Mouse (Mus musculus) MEL (cell line): Measurements from ENCODE around the gene Ppp2r1b. TPM values are rescaled to one million over a fixed set of nuclear protein-coding genes. Genes with fewer than 3 reads are reported as not detected.

Experiments
- DNase-seq: peaks from one replicate; pipeline ENCODE4 v3.0.0; 2011; ENCODE audit warnings: low read depth, low spot score
- H3K27ac ChIP-seq: 2 replicates; pipeline ENCODE4 v1.5.1; 2012; ENCODE audit warnings: low read depth, mild to moderate bottlenecking, control low read depth, low read length, moderate library complexity; ENCODE audit not compliant: control insufficient read depth
- H3K27me3 ChIP-seq, 2 experiments: fragments of 150-350 bp in 1 of 2; sonication (generic) in 1 of 2; 2 replicates each; pipeline ENCODE4 v1.6.1; 2012; ENCODE audit warnings: low read length in 2 of 2, mild to moderate bottlenecking in 2 of 2, improper control_type of control experiment in 1 of 2, moderate library complexity in 1 of 2; ENCODE audit not compliant: insufficient read depth in 2 of 2, control insufficient read depth in 1 of 2
- H3K36me3 ChIP-seq, 2 experiments: 2 replicates each; pipeline ENCODE4 v1.6.1; 2012 to 2014; ENCODE audit warnings: low read length in 2 of 2, improper control_type of control experiment in 1 of 2, inconsistent platforms in 1 of 2, mild to moderate bottlenecking in 1 of 2; ENCODE audit not compliant: insufficient read depth in 2 of 2, control insufficient read depth in 1 of 2
- H3K4me1 ChIP-seq, 2 experiments: fragments of 150-350 bp in 1 of 2; sonication (generic) in 1 of 2; 2 replicates each; pipeline ENCODE4 v1.6.1; 2012; ENCODE audit warnings: low read length in 2 of 2, improper control_type of control experiment in 1 of 2, mild to moderate bottlenecking in 1 of 2; ENCODE audit not compliant: insufficient read depth in 2 of 2, control insufficient read depth in 1 of 2
- H3K4me3 ChIP-seq, 2 experiments: fragments of 150-350 bp in 1 of 2; sonication (generic) in 1 of 2; 2 replicates each; pipeline ENCODE4 v1.5.1; 2012; ENCODE audit warnings: low read depth in 2 of 2, low read length in 2 of 2, mild to moderate bottlenecking in 2 of 2, moderate library complexity in 2 of 2, control low read depth in 1 of 2, improper control_type of control experiment in 1 of 2; ENCODE audit not compliant: control insufficient read depth in 1 of 2, insufficient read depth in 1 of 2
- H3K79me2 ChIP-seq: 2 replicates; pipeline ENCODE4 v1.6.1; 2012; ENCODE audit warnings: mild to moderate bottlenecking, low read length, moderate library complexity; ENCODE audit not compliant: control insufficient read depth, poor library complexity, insufficient read depth
- H3K9ac ChIP-seq: 2 replicates; pipeline ENCODE4 v1.6.1; 2012; ENCODE audit warnings: low read depth, mild to moderate bottlenecking, control low read depth, low read length, moderate library complexity; ENCODE audit not compliant: control insufficient read depth, poor library complexity, severe bottlenecking
- H3K9me3 ChIP-seq: fragments of 150-350 bp; sonication (generic); replicated peaks from 2 replicates; pipeline ENCODE4 v1.6.1; 2012; ENCODE audit warnings: mild to moderate bottlenecking, low read length, improper control_type of control experiment, moderate library complexity; ENCODE audit not compliant: insufficient read depth
- CHD1 ChIP-seq: IDR thresholded peaks from 2 replicates; pipeline ENCODE4 v1.6.1; 2012; ENCODE audit warnings: low read depth, mild to moderate bottlenecking, inconsistent platforms, low read length, improper control_type of control experiment
- E2F4 ChIP-seq: IDR thresholded peaks from 2 replicates; pipeline ENCODE4 v1.6.1; 2011; ENCODE audit warnings: low read depth, low read length, improper control_type of control experiment, borderline replicate concordance
- ELF1 ChIP-seq: IDR thresholded peaks from 2 replicates; pipeline ENCODE4 v1.6.1; 2014; ENCODE audit warnings: low read depth, mild to moderate bottlenecking, inconsistent platforms, low read length, improper control_type of control experiment, moderate library complexity
- ETS1 ChIP-seq: IDR thresholded peaks from 2 replicates; pipeline ENCODE4 v1.6.1; 2012; ENCODE audit warnings: low read depth, mild to moderate bottlenecking, inconsistent platforms, low read length, improper control_type of control experiment, moderate library complexity
- GABPA ChIP-seq: IDR thresholded peaks from 2 replicates; pipeline ENCODE4 v1.6.1; 2012; ENCODE audit warnings: low read depth, mild to moderate bottlenecking, inconsistent platforms, low read length, improper control_type of control experiment, moderate library complexity
- JUND ChIP-seq: IDR thresholded peaks from 2 replicates; pipeline ENCODE4 v1.6.1; 2011; ENCODE audit warnings: low read depth, mild to moderate bottlenecking, improper control_type of control experiment, low read length
- KAT2A ChIP-seq: conservative IDR thresholded peaks from 2 replicates; pipeline ENCODE4 v1.6.1; 2012; ENCODE audit warnings: low read depth, low read length, improper control_type of control experiment, inconsistent platforms
- MAFK ChIP-seq: IDR thresholded peaks from 2 replicates; pipeline ENCODE4 v1.6.1; 2011; ENCODE audit warnings: low read depth, mild to moderate bottlenecking, low read length, improper control_type of control experiment, borderline replicate concordance
- MAX ChIP-seq: IDR thresholded peaks from 2 replicates; pipeline ENCODE4 v1.6.1; 2011; ENCODE audit warnings: low read length, improper control_type of control experiment
- MEF2A ChIP-seq: IDR thresholded peaks from 2 replicates; pipeline ENCODE4 v1.6.1; 2014; ENCODE audit warnings: low read depth, mild to moderate bottlenecking, inconsistent platforms, low read length, improper control_type of control experiment; ENCODE audit not compliant: poor library complexity, insufficient replicate concordance, severe bottlenecking; ENCODE audit errors: extremely low read depth
- MXI1 ChIP-seq: IDR thresholded peaks from 2 replicates; pipeline ENCODE4 v1.6.1; 2011; ENCODE audit warnings: mild to moderate bottlenecking, low read depth, low read length, improper control_type of control experiment
- NELFE ChIP-seq: IDR thresholded peaks from 2 replicates; pipeline ENCODE4 v1.6.1; 2011; ENCODE audit warnings: low read depth, low read length, improper control_type of control experiment
- NRF1 ChIP-seq: IDR thresholded peaks from 2 replicates; pipeline ENCODE4 v1.6.1; 2014; ENCODE audit warnings: low read depth, mild to moderate bottlenecking, inconsistent platforms, low read length, improper control_type of control experiment, moderate library complexity; ENCODE audit not compliant: poor library complexity, insufficient read depth, severe bottlenecking
- POLR2A ChIP-seq, 2 experiments: IDR thresholded peaks; 2 replicates each; pipeline ENCODE4 v1.6.1; 2011 to 2012; ENCODE audit warnings: low read length in 2 of 2, mild to moderate bottlenecking in 2 of 2, control low read depth in 1 of 2, improper control_type of control experiment in 1 of 2, low read depth in 1 of 2, moderate library complexity in 1 of 2; ENCODE audit not compliant: control insufficient read depth in 1 of 2, insufficient read depth in 1 of 2, poor library complexity in 1 of 2
- POLR2AphosphoS2 ChIP-seq: IDR thresholded peaks from 2 replicates; pipeline ENCODE4 v1.6.1; 2011; ENCODE audit warnings: low read length, improper control_type of control experiment
- POLR2AphosphoS5 ChIP-seq: IDR thresholded peaks from 2 replicates; pipeline ENCODE4 v1.6.1; 2012; ENCODE audit warnings: low read depth, borderline replicate concordance, mild to moderate bottlenecking, inconsistent platforms, low read length, moderate library complexity, mixed read lengths
- RAD21 ChIP-seq: IDR thresholded peaks from 2 replicates; pipeline ENCODE4 v1.6.1; 2011; ENCODE audit warnings: mild to moderate bottlenecking, low read depth, low read length, improper control_type of control experiment
- RCOR1 ChIP-seq: IDR thresholded peaks from 2 replicates; pipeline ENCODE4 v1.6.1; 2012; ENCODE audit warnings: low read depth, mild to moderate bottlenecking, inconsistent platforms, low read length, improper control_type of control experiment
- SIN3A ChIP-seq: IDR thresholded peaks from 2 replicates; pipeline ENCODE4 v1.6.1; 2012; ENCODE audit warnings: low read length, improper control_type of control experiment, inconsistent platforms
- SMC3 ChIP-seq: IDR thresholded peaks from 2 replicates; pipeline ENCODE4 v1.6.1; 2011; ENCODE audit warnings: low read depth, low read length, improper control_type of control experiment
- TBP ChIP-seq: IDR thresholded peaks from 2 replicates; pipeline ENCODE4 v1.8.0; 2011; ENCODE audit warnings: low read depth, low read length, improper control_type of control experiment
- TCF12 ChIP-seq: IDR thresholded peaks from 2 replicates; pipeline ENCODE4 v1.6.1; 2014; ENCODE audit warnings: low read depth, mild to moderate bottlenecking, inconsistent platforms, low read length, improper control_type of control experiment, moderate library complexity
- USF2 ChIP-seq, 2 experiments: IDR thresholded peaks; 2 replicates each; pipeline ENCODE4 v1.6.1; 2011 to 2012; ENCODE audit warnings: improper control_type of control experiment in 2 of 2, low read length in 2 of 2, borderline replicate concordance in 1 of 2, inconsistent platforms in 1 of 2, low read depth in 1 of 2, mild to moderate bottlenecking in 1 of 2; ENCODE audit not compliant: insufficient read depth in 1 of 2
- ZC3H11A ChIP-seq: IDR thresholded peaks from 2 replicates; pipeline ENCODE4 v1.6.1; 2012; ENCODE audit warnings: low read depth, mild to moderate bottlenecking, inconsistent platforms, low read length, improper control_type of control experiment
- ZKSCAN1 ChIP-seq: IDR thresholded peaks from 2 replicates; pipeline ENCODE4 v1.6.1; 2012; ENCODE audit warnings: low read depth, mild to moderate bottlenecking, inconsistent platforms, low read length, improper control_type of control experiment, moderate library complexity
- ZMIZ1 ChIP-seq: IDR thresholded peaks from 2 replicates; pipeline ENCODE4 v1.6.1; 2012; ENCODE audit warnings: low read depth, mild to moderate bottlenecking, inconsistent platforms, low read length, improper control_type of control experiment, moderate library complexity
- ZNF384 ChIP-seq: IDR thresholded peaks from 2 replicates; pipeline ENCODE4 v1.6.1; 2012; ENCODE audit warnings: low read depth, mild to moderate bottlenecking, inconsistent platforms, low read length, improper control_type of control experiment
- polyA plus RNA-seq, 2 experiments: library from polyadenylated mRNA; stranded (reverse) in 1 of 2; unstranded in 1 of 2; fragments of >175 nt in 1 of 2; fragments of >200 nt in 1 of 2; gene quantifications; 2 replicates each; pipeline versions ENCODE4 v1.2.1 to v1.2.4; 2012; ENCODE audit warnings: low replicate concordance in 2 of 2, low read depth in 1 of 2; ENCODE audit not compliant: insufficient read length in 2 of 2, insufficient read depth in 1 of 2, missing spikeins in 1 of 2
- total RNA-seq: library from RNA; depleted of rRNA; stranded (reverse); fragments of 300-350 nt; gene quantifications from 2 replicates; pipeline ENCODE4 v1.2.3, GENCODE M21; 2012

Gene Ppp2r1b
- total and polyA plus RNA-seq, 3 experiments, result 67.6 to 101 TPM; not detected in 1

DNA sequence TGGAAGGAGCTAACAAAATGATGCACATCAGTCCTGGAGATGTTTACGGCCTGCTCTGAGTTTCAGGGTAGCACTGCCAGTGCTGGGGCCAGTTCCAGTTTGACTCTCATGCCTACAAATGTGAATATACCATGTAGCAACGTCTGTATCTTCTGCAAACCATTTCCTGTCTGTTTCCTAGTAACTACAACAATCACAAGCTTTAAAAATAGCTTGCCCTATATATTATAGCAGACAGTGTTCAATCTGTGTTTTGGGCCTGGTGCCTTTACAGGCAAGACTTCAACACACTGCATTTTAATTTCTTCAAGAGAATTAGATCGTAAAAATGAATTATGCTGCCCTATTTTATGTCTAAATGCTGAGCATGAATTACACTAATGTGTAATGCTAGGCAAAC is 60.2 kb downstream of the Ppp2r1b start:
- H3K79me2 ChIP-seq, result no peaks in the 10 kb centered on the region
- H3K4me1 ChIP-seq, result peaks cover 6 to 15% of the 10 kb centered on the region in 2 experiments; a peak in 3 of 4 replicates
- H3K27me3 ChIP-seq, result no peaks in the 10 kb centered on the region
- H3K27ac ChIP-seq, result no peak overlapping the region
- no peaks in the 10 kb centered on the region for H3K9me3 ChIP-seq
- no peak overlapping the region for H3K9ac ChIP-seq
- H3K4me3 ChIP-seq, result no peak overlapping the region
- DNase-seq, result no peak
- H3K36me3 ChIP-seq, result peaks cover 12 to 13% of the 10 kb centered on the region in 2 experiments
- no peak for TF ChIP-seq NELFE
- no peak for TF ChIP-seq SMC3
- no peak for TF ChIP-seq TBP
- no peak for TF ChIP-seq MEF2A
- no peak for TF ChIP-seq POLR2A (IDR thresholded peaks at IDR 0.05; ENCODE audit: control insufficient read depth in 1 of 2, insufficient read depth in 1 of 2, low read depth in 1 of 2, low read length in 2 of 2, poor library complexity in 1 of 2)
- no peak for TF ChIP-seq ELF1
- no peak for TF ChIP-seq ZKSCAN1
- no peak for TF ChIP-seq KAT2A
- no peak for TF ChIP-seq JUND
- TF ChIP-seq MAFK, result no peak
- TF ChIP-seq POLR2AphosphoS5, result no peak
- no peak for TF ChIP-seq ZMIZ1
- no peak for TF ChIP-seq POLR2AphosphoS2
- no peak for TF ChIP-seq MAX
- no peak for TF ChIP-seq RAD21
- TF ChIP-seq E2F4, result no peak
- TF ChIP-seq ZNF384, result no peak

GRCm38 (mm10) chr9:50911861-50912515 is 66.9 kb downstream of the Ppp2r1b start:
- Histone ChIP-seq H3K9ac (no peak overlapping the region), H3K27ac (no peak overlapping the region), H3K27me3 (no peaks in the 10 kb centered on the region), H3K4me1 (no peaks in the 10 kb centered on the region; a peak in 1 of 4 replicates), H3K79me2 (no peaks in the 10 kb centered on the region), H3K9me3 (no peaks in the 10 kb centered on the region), H3K36me3 (peaks cover 0 to 4% of the 10 kb centered on the region in 2 experiments; a peak in 2 of 4 replicates), H3K4me3 (no peak overlapping the region)
- no peak for DNase-seq
- TF ChIP-seq ELF1 (no peak), MEF2A (no peak), RCOR1 (no peak), ZMIZ1 (no peak), ETS1 (no peak), NRF1 (no peak), GABPA (no peak), SIN3A (no peak), POLR2AphosphoS2 (no peak), JUND (no peak), USF2 (IDR thresholded peaks at IDR 0.05; ENCODE audit: borderline replicate concordance in 1 of 2, insufficient read depth in 1 of 2, low read depth in 1 of 2, low read length in 2 of 2) (no peak), ZC3H11A (no peak), CHD1 (no peak), POLR2AphosphoS5 (no peak), POLR2A (IDR thresholded peaks at IDR 0.05; ENCODE audit: control insufficient read depth in 1 of 2, insufficient read depth in 1 of 2, low read depth in 1 of 2, low read length in 2 of 2, poor library complexity in 1 of 2) (no peak), ZNF384 (no peak), TCF12 (no peak), TBP (no peak), MXI1 (no peak), KAT2A (no peak)
